Mouse (Mus musculus): Measurements from ENCODE around the gene Tenm4. TPM values are rescaled to one million over a fixed set of nuclear protein-coding genes. Genes with fewer than 3 reads are reported as not detected.

Gene Tenm4
- polyA plus RNA-seq, 1 experiment from 2014 or later: 41.3 TPM

DNA sequence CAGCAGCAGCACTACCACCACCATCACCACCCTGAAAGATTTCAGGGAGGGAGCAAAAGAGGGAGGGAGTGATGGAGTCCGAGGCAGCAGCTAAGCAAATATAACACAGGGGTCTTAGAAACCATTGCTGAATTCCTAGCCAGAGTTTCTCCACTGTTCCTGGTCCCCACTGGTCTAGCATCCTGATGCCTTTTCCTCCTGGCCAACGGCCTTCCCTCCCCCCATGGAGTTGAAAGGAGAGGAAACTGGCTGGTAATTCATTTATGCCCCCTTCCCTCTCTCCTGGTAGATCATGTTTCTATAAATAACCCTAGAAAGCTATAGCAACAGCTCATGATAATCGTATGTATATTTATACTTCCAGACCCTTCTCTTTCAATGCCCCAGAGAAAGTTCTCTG lies 481.8 kb downstream of the Tenm4 start:
- Histone ChIP-seq H3K4me2 (replicated peaks) (no peak overlapping the region), H3K4me1 (peaks cover 73% of the 10 kb centered on the region), H3K27ac (replicated peaks) (no peak overlapping the region; the same call in 1 of the 2 replicates), H3K9me3 (no peaks in the 10 kb centered on the region), H3K9ac (replicated peaks) (no peak overlapping the region), H3K4me3 (no peak overlapping the region), H3K36me3 (no peaks in the 10 kb centered on the region), H3K27me3 (peaks cover 87% of the 10 kb centered on the region)
- ATAC-seq (ENCODE audit: low FRiP score, low read depth): no peak
- 38% methylated on average over 3 of the region's 3 CpGs for WGBS

- Histone ChIP-seq H3K27ac (replicated peaks) (no peak overlapping the region), H3K9ac (replicated peaks) (no peak overlapping the region), H3K4me3 (no peak overlapping the region), H3K4me1 (peaks cover 71% of the 10 kb centered on the region), H3K4me2 (replicated peaks) (no peak overlapping the region), H3K9me3 (no peaks in the 10 kb centered on the region), H3K36me3 (no peaks in the 10 kb centered on the region), H3K27me3 (peaks cover 83% of the 10 kb centered on the region)
- no peak for ATAC-seq (ENCODE audit: low FRiP score, low read depth)
- WGBS: 45% methylated on average over 2 of the region's 2 CpGs
Measured at GRCm38 (mm10) chr7:96654206-96654605, 483.2 kb downstream of the Tenm4 start.

DNA sequence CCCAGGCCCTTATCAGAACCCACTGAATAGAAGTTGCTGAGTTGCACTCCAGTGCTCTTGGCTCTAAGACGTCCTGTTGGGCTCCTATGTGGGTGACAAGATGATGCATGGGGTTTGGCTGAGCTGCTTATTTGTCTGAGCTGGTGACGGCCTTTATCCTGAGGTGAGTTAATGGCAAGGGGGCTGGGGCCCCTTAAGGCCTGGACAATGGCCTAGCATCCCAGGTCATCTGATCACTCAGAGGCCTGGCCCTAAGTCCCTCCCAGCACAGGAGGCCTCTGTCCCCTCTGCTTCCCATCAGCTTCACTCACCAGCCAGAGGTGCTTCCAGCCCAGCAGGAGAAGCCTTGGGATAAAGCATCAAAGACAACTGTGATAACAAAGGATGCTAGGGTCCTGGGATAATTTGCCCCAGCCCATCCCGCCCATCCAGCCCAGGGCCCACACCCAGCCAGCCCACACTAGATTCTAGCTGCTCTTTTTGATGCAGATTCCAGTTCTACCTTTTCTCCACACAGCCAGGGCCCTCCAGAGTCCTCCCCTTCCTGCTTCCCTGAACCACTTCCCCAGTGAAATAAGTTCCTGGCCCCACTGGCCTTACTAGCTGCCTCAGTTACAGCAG lies 484.2 kb downstream of the Tenm4 start:
- Histone ChIP-seq H3K27me3 (peaks cover 85% of the 10 kb centered on the region), H3K4me1 (peaks cover 66% of the 10 kb centered on the region), H3K36me3 (no peaks in the 10 kb centered on the region), H3K27ac (replicated peaks) (no peak overlapping the region), H3K4me2 (replicated peaks) (no peak overlapping the region), H3K9ac (replicated peaks) (no peak overlapping the region), H3K9me3 (no peaks in the 10 kb centered on the region), H3K4me3 (no peak overlapping the region)
- WGBS: 28% methylated on average over 3 of the region's 3 CpGs
- ATAC-seq (ENCODE audit: low FRiP score, low read depth): no peak

- Histone ChIP-seq H3K9me3 (no peaks in the 10 kb centered on the region), H3K4me3 (no peak overlapping the region), H3K27ac (replicated peaks) (no peak overlapping the region), H3K4me2 (replicated peaks) (peak overlapping the region; percentile 10; the same call in 1 of the 2 replicates), H3K4me1 (peaks cover 63% of the 10 kb centered on the region), H3K36me3 (no peaks in the 10 kb centered on the region), H3K9ac (replicated peaks) (no peak overlapping the region), H3K27me3 (peaks cover 73% of the 10 kb centered on the region)
- 4% methylated on average over 13 of the region's 13 CpGs for WGBS
- ATAC-seq (ENCODE audit: low FRiP score, low read depth): 0 out of 2 replicates have a peak, but pooled peaks have one; percentile 21
Measured at GRCm38 (mm10) chr7:96657101-96657830, 486.2 kb downstream of the Tenm4 start.

- H3K9me3 ChIP-seq: no peaks in the 10 kb centered on the region
- H3K4me2 ChIP-seq (replicated peaks): no peak overlapping the region
- no peak overlapping the region for H3K27ac ChIP-seq (replicated peaks)
- no peak overlapping the region for H3K4me3 ChIP-seq
- no peaks in the 10 kb centered on the region for H3K36me3 ChIP-seq
- H3K27me3 ChIP-seq: peaks cover 70% of the 10 kb centered on the region
- peaks cover 60% of the 10 kb centered on the region for H3K4me1 ChIP-seq
- H3K9ac ChIP-seq (replicated peaks): no peak overlapping the region
- WGBS: 58% methylated on average over 11 of the region's 11 CpGs
- ATAC-seq (ENCODE audit: low FRiP score, low read depth): no peak
Measured at GRCm38 (mm10) chr7:96657857-96658580, 487.0 kb downstream of the Tenm4 start.

DNA sequence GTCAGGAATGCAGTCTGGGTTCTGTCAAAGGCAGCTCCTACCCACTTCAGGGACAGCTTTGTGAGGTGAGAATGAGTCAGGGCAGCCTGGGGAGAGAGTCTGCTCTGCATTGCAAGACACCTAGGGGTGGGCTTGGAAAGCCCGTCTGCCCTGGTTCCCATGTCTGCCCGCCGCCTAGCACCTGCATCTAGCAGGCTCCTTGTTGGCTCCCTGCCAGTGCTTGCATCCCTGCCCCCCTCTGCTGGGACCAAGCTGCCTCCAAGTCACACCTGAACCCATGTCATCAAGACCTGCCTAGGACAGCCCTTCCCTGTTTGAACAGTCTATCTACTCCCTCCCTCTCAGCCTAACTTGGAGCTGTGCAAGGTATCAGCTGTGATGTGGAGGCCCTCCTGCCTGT lies 489.9 kb downstream of the Tenm4 start:
- Histone ChIP-seq H3K4me2 (replicated peaks) (no peak overlapping the region), H3K36me3 (no peaks in the 10 kb centered on the region), H3K9me3 (no peaks in the 10 kb centered on the region), H3K9ac (replicated peaks) (no peak overlapping the region), H3K4me3 (no peak overlapping the region), H3K4me1 (peaks cover 52% of the 10 kb centered on the region), H3K27me3 (peaks cover 56% of the 10 kb centered on the region), H3K27ac (replicated peaks) (no peak overlapping the region)
- ATAC-seq (ENCODE audit: low FRiP score, low read depth): peak; percentile 48; the same call in 1 of the 2 replicates
- WGBS: 69% methylated on average over 3 of the region's 3 CpGs

DNA sequence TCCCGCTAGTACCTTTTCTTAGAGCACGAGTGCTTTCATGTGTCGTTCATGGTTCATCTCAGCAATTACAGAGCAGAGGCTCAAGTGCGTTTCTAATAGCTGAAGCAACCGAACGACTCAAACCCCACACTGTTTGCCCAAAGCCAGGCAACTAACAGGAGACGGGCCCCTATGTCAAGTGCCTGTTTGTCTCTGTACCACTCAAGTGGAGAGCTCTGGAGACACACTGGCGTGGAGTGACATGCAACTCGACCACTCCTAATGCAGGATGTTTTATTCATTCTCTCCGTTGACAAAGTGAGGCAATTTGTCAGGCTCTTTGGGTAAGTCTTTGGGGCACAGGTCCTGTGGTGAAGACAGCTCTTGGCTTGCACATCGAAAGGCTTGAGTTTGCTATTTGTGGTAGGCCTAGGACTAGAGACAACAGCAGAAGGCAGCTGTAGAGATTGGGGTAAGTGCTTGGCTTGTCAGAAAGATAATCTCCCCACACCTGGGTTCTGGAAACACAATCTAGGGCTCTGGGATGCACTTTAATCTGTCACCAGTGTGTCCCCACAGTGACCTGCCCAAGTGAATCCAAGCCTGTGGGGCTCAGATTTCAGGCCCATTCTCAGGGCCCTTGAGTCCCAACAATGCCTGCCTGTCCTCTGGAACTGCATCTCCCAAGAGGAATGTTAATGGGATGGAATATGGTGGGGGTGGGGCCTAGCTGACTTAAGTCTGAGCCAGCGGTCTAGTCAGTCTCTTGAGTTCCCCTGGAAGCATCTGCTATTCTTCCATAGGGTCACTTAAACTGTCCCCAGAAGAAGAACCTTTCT lies 490.5 kb downstream of the Tenm4 start:
- Histone ChIP-seq H3K4me3 (no peak overlapping the region), H3K27me3 (peaks cover 54% of the 10 kb centered on the region), H3K9ac (replicated peaks) (no peak overlapping the region), H3K4me1 (peaks cover 46% of the 10 kb centered on the region), H3K36me3 (no peaks in the 10 kb centered on the region), H3K9me3 (no peaks in the 10 kb centered on the region), H3K27ac (replicated peaks) (no peak overlapping the region), H3K4me2 (replicated peaks) (no peak overlapping the region)
- 45% methylated on average over 12 of the region's 12 CpGs for WGBS
- ATAC-seq (ENCODE audit: low FRiP score, low read depth): peak; percentile 11; the same call in 1 of the 2 replicates

- Histone ChIP-seq H3K4me3 (no peak overlapping the region), H3K4me2 (replicated peaks) (no peak overlapping the region), H3K4me1 (peaks cover 35% of the 10 kb centered on the region), H3K27me3 (peaks cover 62% of the 10 kb centered on the region), H3K27ac (replicated peaks) (no peak overlapping the region), H3K9me3 (no peaks in the 10 kb centered on the region), H3K36me3 (no peaks in the 10 kb centered on the region), H3K9ac (replicated peaks) (no peak overlapping the region)
- WGBS: 77% methylated on average over 7 of the region's 7 CpGs
- no peak for ATAC-seq (ENCODE audit: low FRiP score, low read depth)
Measured at GRCm38 (mm10) chr7:96663336-96663735, 492.3 kb downstream of the Tenm4 start.

GRCm38 (mm10) chr7:96666366-96666896 lies 495.4 kb downstream of the Tenm4 start:
- H3K4me3 ChIP-seq: no peak overlapping the region
- no peaks in the 10 kb centered on the region for H3K36me3 ChIP-seq
- peaks cover 54% of the 10 kb centered on the region for H3K27me3 ChIP-seq
- 85% methylated on average over 8 of the region's 8 CpGs for WGBS
- H3K27ac ChIP-seq (replicated peaks): no peak overlapping the region
- no peak for ATAC-seq (ENCODE audit: low FRiP score, low read depth)
- no peak overlapping the region for H3K4me2 ChIP-seq (replicated peaks)
- no peak overlapping the region for H3K9ac ChIP-seq (replicated peaks)
- no peaks in the 10 kb centered on the region for H3K9me3 ChIP-seq
- H3K4me1 ChIP-seq: peaks cover 50% of the 10 kb centered on the region

- WGBS: 89% methylated on average over 6 of the region's 6 CpGs
- no peak for ATAC-seq (ENCODE audit: low FRiP score, low read depth)
- Histone ChIP-seq H3K9me3 (no peaks in the 10 kb centered on the region), H3K27me3 (peaks cover 53% of the 10 kb centered on the region), H3K4me1 (peaks cover 50% of the 10 kb centered on the region), H3K36me3 (no peaks in the 10 kb centered on the region), H3K27ac (replicated peaks) (no peak overlapping the region), H3K9ac (replicated peaks) (no peak overlapping the region), H3K4me3 (no peak overlapping the region), H3K4me2 (replicated peaks) (no peak overlapping the region)
Measured at GRCm38 (mm10) chr7:96667688-96668087, 496.6 kb downstream of the Tenm4 start.

- Histone ChIP-seq H3K4me2 (replicated peaks) (no peak overlapping the region), H3K27ac (replicated peaks) (peak overlapping the region; percentile 58), H3K36me3 (no peaks in the 10 kb centered on the region), H3K9ac (replicated peaks) (no peak overlapping the region), H3K9me3 (no peaks in the 10 kb centered on the region), H3K4me1 (peaks cover 45% of the 10 kb centered on the region), H3K27me3 (peaks cover 58% of the 10 kb centered on the region), H3K4me3 (no peak overlapping the region)
- ATAC-seq (ENCODE audit: low FRiP score, low read depth): no peak
- 61% methylated on average over 3 of the region's 3 CpGs for WGBS
Measured at GRCm38 (mm10) chr7:96670095-96670494, 499.0 kb downstream of the Tenm4 start.

Data from midbrain, embryonic 12.5 days (tissue).